Mouse (Mus musculus): ENCODE results near the gene Pla2g5. TPM values are rescaled to one million over a fixed set of nuclear protein-coding genes. Genes with fewer than 3 reads are reported as not detected.

The Pla2g5 gene
- 38.6 TPM for polyA plus RNA-seq (2014; fragmentation: Illumina TruSeq; extraction: RNeasy Lipid Tissue Mini Kit (QIAGEN cat#74804); ENCODE audit: low read depth, low replicate concordance)

DNA sequence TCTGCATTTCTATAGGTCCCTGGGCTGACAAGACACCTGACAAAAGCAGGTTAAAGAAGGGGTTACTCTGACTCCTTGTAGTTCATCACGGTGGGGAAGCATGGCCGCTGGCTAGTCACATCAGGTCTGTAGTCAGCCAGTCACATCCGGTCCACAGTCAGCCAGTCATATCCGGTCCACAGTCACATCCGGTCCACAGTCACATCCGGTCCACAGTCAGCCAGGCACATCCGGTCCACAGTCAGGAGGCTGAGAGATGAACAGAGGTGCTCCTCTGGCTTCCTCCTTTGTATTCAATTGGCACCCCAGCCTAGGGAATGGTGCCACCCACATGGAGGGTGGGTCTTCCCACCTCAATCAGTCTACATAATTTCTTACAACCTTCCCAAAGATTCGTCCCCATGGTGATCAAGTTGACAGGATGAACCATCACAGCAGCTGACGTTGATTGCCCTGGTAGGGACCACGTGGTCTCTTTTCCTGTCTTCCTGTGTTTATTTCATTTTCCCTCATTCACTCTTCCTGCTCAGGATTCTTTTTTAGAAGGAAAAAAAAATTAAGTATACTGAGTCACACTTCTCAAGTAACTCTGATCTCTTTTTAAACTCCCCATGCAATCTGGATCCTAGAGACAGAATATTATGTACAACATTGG is at the start of gene Pla2g5:
TSS of gene Pla2g5 (minus strand) at position 139 of the 655 bp plus-strand sequence.

DNA sequence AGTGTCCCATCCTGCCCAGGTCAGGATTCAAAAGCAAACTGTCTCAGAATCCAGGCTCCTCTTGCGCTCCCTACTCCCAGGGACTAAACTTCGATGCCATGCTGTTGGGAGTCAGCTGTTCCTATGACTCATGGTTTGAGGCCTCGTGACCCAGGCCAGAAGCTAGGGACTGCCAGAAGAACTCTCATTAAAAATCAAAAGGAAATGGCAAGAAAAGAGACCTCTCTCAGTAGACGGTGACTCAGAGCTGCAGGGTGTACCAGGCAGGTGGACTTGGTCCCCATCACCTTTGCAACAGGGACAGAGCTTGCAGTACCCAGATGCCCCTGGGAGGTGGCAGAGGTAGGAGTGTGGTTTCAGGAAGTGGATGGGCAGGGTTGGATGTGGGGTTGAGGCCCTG is 14.4 kb upstream of the Pla2g5 start, which contains the start of gene Pla2g2e:
TSS of gene Pla2g2e (plus strand) at position 212 of the 400 bp plus-strand sequence.

DNA sequence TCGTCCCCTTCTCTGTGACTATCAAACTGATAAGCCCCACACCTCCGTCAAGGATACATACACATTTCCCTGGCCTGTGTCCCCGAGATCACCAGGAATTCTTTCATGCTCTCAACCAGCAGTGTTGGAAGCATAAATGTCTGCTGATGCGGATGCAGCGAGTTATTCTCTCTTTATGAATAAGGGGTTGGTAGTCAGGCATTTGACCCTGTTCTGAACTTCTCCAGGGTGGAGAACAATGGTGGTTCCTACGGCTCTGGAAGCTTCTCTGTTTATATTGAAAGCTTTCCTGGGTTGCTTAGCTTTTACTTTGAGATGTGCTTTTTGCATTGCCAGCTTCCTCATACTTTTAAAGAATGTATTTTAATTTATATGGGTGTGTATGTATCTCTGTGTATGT is 10.6 kb upstream of the Pla2g5 start, which contains the start of gene Gm13030:
TSS of gene Gm13030 (minus strand) at position 101 of the 400 bp plus-strand sequence.

DNA sequence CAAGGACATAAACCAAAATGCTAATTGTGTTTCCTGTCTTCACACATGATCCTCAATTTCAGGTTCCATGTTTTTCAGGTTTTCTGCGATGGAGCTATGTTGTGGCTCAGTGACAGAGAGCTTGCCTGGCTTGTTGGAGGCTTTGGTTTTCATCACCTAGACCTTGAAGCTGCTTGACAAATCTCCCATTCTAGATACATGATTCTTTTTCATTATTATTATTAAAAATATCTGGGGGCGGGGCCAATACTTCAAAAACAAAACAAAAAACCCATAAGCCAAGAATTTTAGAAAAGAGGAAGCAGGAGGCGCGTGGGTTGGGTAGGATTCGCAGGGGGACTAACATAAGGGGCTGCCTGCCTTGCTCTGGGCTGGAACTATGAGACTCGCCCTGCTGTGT is 87.8 kb downstream of the Pla2g5 start, which contains the start of gene Pla2g2d:
TSS of gene Pla2g2d (plus strand) at position 301 of the 400 bp plus-strand sequence.

DNA sequence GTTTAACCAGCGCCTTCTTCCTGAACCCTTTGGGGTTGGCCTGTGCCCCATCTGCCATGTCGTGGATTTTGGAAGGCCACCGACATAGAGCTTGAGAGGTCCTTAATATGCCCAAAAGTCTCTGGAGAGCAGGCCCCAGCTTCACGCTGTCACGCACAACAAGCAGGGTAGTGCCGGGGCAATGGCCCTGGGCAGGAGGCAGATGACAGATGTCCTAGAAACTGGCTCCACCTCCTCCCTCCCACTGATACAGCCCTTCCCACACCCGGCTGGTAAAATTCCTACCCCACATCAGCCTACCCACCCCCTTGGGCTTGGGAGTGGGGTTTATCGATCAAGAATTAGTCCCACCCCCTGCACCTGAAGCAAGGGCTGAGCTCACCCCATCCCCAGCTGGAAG is 105.9 kb downstream of the Pla2g5 start, which contains the start of gene Pla2g2f:
TSS of gene Pla2g2f (minus strand) at position 211 of the 400 bp plus-strand sequence.

Other genes starting within 250 kb of the Pla2g5 start
- gene Vwa5b1, start 227.6 kb downstream of the Pla2g5 start, polyA plus RNA-seq (2014; fragmentation: Illumina TruSeq; extraction: RNeasy Lipid Tissue Mini Kit (QIAGEN cat#74804); ENCODE audit: low read depth, low replicate concordance): not detected
- gene Pla2g2c, start 138.7 kb downstream of the Pla2g5 start, polyA plus RNA-seq (2014; fragmentation: Illumina TruSeq; extraction: RNeasy Lipid Tissue Mini Kit (QIAGEN cat#74804); ENCODE audit: low read depth, low replicate concordance): 0.73 TPM
- 6.7 TPM for gene Ubxn10, start 126.3 kb downstream of the Pla2g5 start, polyA plus RNA-seq (2014; fragmentation: Illumina TruSeq; extraction: RNeasy Lipid Tissue Mini Kit (QIAGEN cat#74804); ENCODE audit: low read depth, low replicate concordance)
- gene Pla2g2f, start 105.9 kb downstream of the Pla2g5 start, polyA plus RNA-seq (2014; fragmentation: Illumina TruSeq; extraction: RNeasy Lipid Tissue Mini Kit (QIAGEN cat#74804); ENCODE audit: low read depth, low replicate concordance): not detected
- 1.5 TPM for gene Pla2g2d, start 87.7 kb downstream of the Pla2g5 start, polyA plus RNA-seq (2014; fragmentation: Illumina TruSeq; extraction: RNeasy Lipid Tissue Mini Kit (QIAGEN cat#74804); ENCODE audit: low read depth, low replicate concordance)
- gene Gm13030, start 10.5 kb upstream of the Pla2g5 start, polyA plus RNA-seq (2014; fragmentation: Illumina TruSeq; extraction: RNeasy Lipid Tissue Mini Kit (QIAGEN cat#74804); ENCODE audit: low read depth, low replicate concordance): not detected
- not detected for gene Pla2g2e, start 14.5 kb upstream of the Pla2g5 start, polyA plus RNA-seq (2014; fragmentation: Illumina TruSeq; extraction: RNeasy Lipid Tissue Mini Kit (QIAGEN cat#74804); ENCODE audit: low read depth, low replicate concordance)
- gene Otud3, start 50.5 kb upstream of the Pla2g5 start, polyA plus RNA-seq (2014; fragmentation: Illumina TruSeq; extraction: RNeasy Lipid Tissue Mini Kit (QIAGEN cat#74804); ENCODE audit: low read depth, low replicate concordance): 10.7 TPM
- gene Rnf186, start 103.6 kb upstream of the Pla2g5 start, polyA plus RNA-seq (2014; fragmentation: Illumina TruSeq; extraction: RNeasy Lipid Tissue Mini Kit (QIAGEN cat#74804); ENCODE audit: low read depth, low replicate concordance): not detected
- 9.3 TPM for gene Tmco4, start 109.4 kb upstream of the Pla2g5 start, polyA plus RNA-seq (2014; fragmentation: Illumina TruSeq; extraction: RNeasy Lipid Tissue Mini Kit (QIAGEN cat#74804); ENCODE audit: low read depth, low replicate concordance)
- not detected for gene Htr6, start 212.1 kb upstream of the Pla2g5 start, polyA plus RNA-seq (2014; fragmentation: Illumina TruSeq; extraction: RNeasy Lipid Tissue Mini Kit (QIAGEN cat#74804); ENCODE audit: low read depth, low replicate concordance)
- gene Nbl1, start 229.5 kb upstream of the Pla2g5 start, polyA plus RNA-seq (2014; fragmentation: Illumina TruSeq; extraction: RNeasy Lipid Tissue Mini Kit (QIAGEN cat#74804); ENCODE audit: low read depth, low replicate concordance): 22.9 TPM

Measured in heart, adult 10 weeks (tissue).